ENCODE assay signal across 20 mouse cellular contexts in genomic region chr3:53149625-53150320, GRCm38 (mm10).
DNase-seq lines count a peak whose midpoint lies in the region; TF ChIP-seq lines count a peak whose summit lies in the region.
"Had no signal": no experiment of that assay in that cellular context is flagged by ENCODE, and none has a peak within 500 bp of the region (broad histone marks: within the 10 kb centered on the region; RNA-seq: fewer than 3 reads in every experiment).

No protein-coding gene starts in this region.

- H3K4me3 ChIP-seq in heart, embryonic 10.5 days, result no peak overlapping the region
- H3K4me3 ChIP-seq in cerebellum, adult 2 months (replicated peaks; ENCODE audit: insufficient read depth, low read depth, low read length), result no peak overlapping the region
- H3K4me3 ChIP-seq: embryonic facial prominence, embryonic 15.5 days; forebrain, embryonic 10.5 days; limb, embryonic 15.5 days; liver, embryonic 15.5 days; midbrain, embryonic 10.5 days; stomach, embryonic 15.5 days had no signal

- peak; percentile 70 for DNase-seq in heart, adult 11 months
- no peak for DNase-seq in heart, embryonic 10.5 days (ENCODE audit: low spot score)
- peak; percentile 28 for DNase-seq in retina, adult 2 months (ENCODE audit: low read depth, low spot score)
- DNase-seq in retina, embryonic 14.5 days (ENCODE audit: low spot score), result no peak
- peak; percentile 81 to 97 for DNase-seq in cerebellum, adult 2 months
- peak; percentile 77 to 82 for DNase-seq in cerebellum, postnatal 36 days
- no peak for DNase-seq in adipocyte (ENCODE audit: low spot score)
- DNase-seq in gastrocnemius, postnatal 25 days, result no peak
- DNase-seq: gastrocnemius, postnatal 10 days; kidney, adult 8-10 months; kidney, postnatal 25 days; right cerebral cortex, postnatal 14 days had no signal

- no peak for TF ChIP-seq CTCF in cerebellum, adult 2 months (IDR thresholded peaks at IDR 0.05; ENCODE audit: borderline replicate concordance, insufficient read depth, low read depth, low read length)

- no peak overlapping the region for H3K27ac ChIP-seq in heart, embryonic 10.5 days
- H3K27ac ChIP-seq in cerebellum, adult 2 months (ENCODE audit: insufficient read depth, low read length), result peak overlapping the region; percentile 97
- H3K27ac ChIP-seq: embryonic facial prominence, embryonic 15.5 days; forebrain, embryonic 10.5 days; limb, embryonic 15.5 days; liver, embryonic 15.5 days; macrophage; midbrain, embryonic 10.5 days; stomach, embryonic 15.5 days had no signal

- no peaks in the 10 kb centered on the region for H3K27me3 ChIP-seq in heart, embryonic 10.5 days (ENCODE audit: insufficient read depth, poor library complexity, severe bottlenecking)
- H3K27me3 ChIP-seq in cerebellum, adult 2 months (ENCODE audit: control insufficient read depth, insufficient read depth, low read length), result no peaks in the 10 kb centered on the region
- H3K27me3 ChIP-seq: embryonic facial prominence, embryonic 15.5 days; limb, embryonic 15.5 days; liver, embryonic 15.5 days; stomach, embryonic 15.5 days had no signal

- H3K4me1 ChIP-seq in heart, embryonic 10.5 days, result peaks cover 11% of the 10 kb centered on the region; the same call in 1 of the 2 replicates
- peaks cover 45% of the 10 kb centered on the region for H3K4me1 ChIP-seq in cerebellum, adult 2 months (ENCODE audit: control insufficient read depth, insufficient read depth, low read length)
- H3K4me1 ChIP-seq: embryonic facial prominence, embryonic 15.5 days; limb, embryonic 15.5 days; liver, embryonic 15.5 days; stomach, embryonic 15.5 days had no signal

- 88% methylated on average over 7 of the region's 7 CpGs for WGBS in heart, embryonic 10.5 days
- whole genome bisulfite sequencing in cerebellum, adult 2 months, result 45% methylated on average over 7 of the region's 7 CpGs

- TF ChIP-seq POLR2A in cerebellum, adult 2 months (IDR thresholded peaks at IDR 0.05; ENCODE audit: borderline replicate concordance, insufficient read depth, low read length), result no peak

- H3K36me3 ChIP-seq in heart, embryonic 10.5 days, result no peaks in the 10 kb centered on the region; the same call in 1 of the 2 replicates
- H3K36me3 ChIP-seq: embryonic facial prominence, embryonic 15.5 days; forebrain, embryonic 10.5 days; G1E; limb, embryonic 15.5 days; liver, embryonic 15.5 days; midbrain, embryonic 10.5 days; stomach, embryonic 15.5 days had no signal

- H3K9me3 ChIP-seq in heart, embryonic 10.5 days, result no peaks in the 10 kb centered on the region; the same call in 1 of the 2 replicates
- H3K9me3 ChIP-seq: embryonic facial prominence, embryonic 15.5 days; liver, embryonic 15.5 days; stomach, embryonic 15.5 days had no signal

Comparison
In these comparisons a context has a peak if more than half of its experiments do, and no peak if none do; other contexts are left out.
1. DNase-seq: peak in heart, adult 11 months (single experiment), retina, adult 2 months (single experiment), cerebellum, adult 2 months (2 of 2) and cerebellum, postnatal 36 days (2 of 2); none in heart, embryonic 10.5 days (single experiment), retina, embryonic 14.5 days (single experiment), adipocyte (single experiment) and gastrocnemius, postnatal 25 days (single experiment).